Mouse (Mus musculus): ENCODE results near the gene Gm49391. TPM values are rescaled to one million over a fixed set of nuclear protein-coding genes. Genes with fewer than 3 reads are reported as not detected.

Gene Gm49391
- polyA plus RNA-seq (2012; rRNA removed): 2.3 and 3.2 TPM in 2 replicates

GRCm38 (mm10) chr13:60936500-60936901, at the start of gene Gm49391, which contains the start of gene Ctla2a:
Gene Gm49391 (minus strand): TSS chr13:60936571.
Gene Ctla2a (minus strand): TSS chr13:60936625.

GRCm38 (mm10) chr13:60941884-60942283, 5.5 kb upstream of the Gm49391 start, which contains the start of gene Tpbpa:
Gene Tpbpa (minus strand): TSS chr13:60941984.

GRCm38 (mm10) chr13:60935490-60935889, 881 bp downstream of the Gm49391 start, which contains the start of gene Gm49393:
Gene Gm49393 (minus strand): TSS chr13:60935590.

GRCm38 (mm10) chr13:60904780-60905179, 31.6 kb downstream of the Gm49391 start, which contains the start of gene Tpbpb:
Gene Tpbpb (minus strand): TSS chr13:60904880.

GRCm38 (mm10) chr13:60897328-60897727, 39.0 kb downstream of the Gm49391 start, which contains the start of gene Ctla2b:
Gene Ctla2b (minus strand): TSS chr13:60897447.

DNA sequence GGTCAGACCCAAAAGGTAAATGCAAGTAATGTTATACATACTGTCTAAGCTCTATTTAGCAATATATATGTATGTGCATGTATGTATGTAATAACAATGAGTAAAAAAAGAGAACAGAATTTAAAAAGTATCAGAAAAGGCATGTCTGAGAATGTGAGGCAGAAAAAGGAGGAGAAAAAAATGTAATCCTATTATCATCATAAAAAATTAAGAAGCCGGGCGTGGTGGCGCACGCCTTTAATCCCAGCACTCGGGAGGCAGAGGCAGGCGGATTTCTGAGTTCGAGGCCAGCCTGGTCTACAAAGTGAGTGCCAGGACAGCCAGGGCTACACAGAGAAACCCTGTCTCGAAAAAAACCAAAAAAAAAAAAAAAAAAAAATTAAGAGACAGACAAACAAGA, 39.6 kb downstream of the Gm49391 start, which contains the start of gene Gm49392:
Gene Gm49392, minus strand, starts transcription at position 101 of the 400 bp plus-strand sequence.

GRCm38 (mm10) chr13:60864281-60864680, 72.1 kb downstream of the Gm49391 start, which contains the start of gene 4930486L24Rik:
Gene 4930486L24Rik (minus strand): TSS chr13:60864475.

Other genes with a start within 250 kb of the Gm49391 start
- gene BC051665, start 150.2 kb downstream of the Gm49391 start, polyA plus RNA-seq (2012; rRNA removed): not detected in 2 replicates
- not detected in 2 replicates for gene Ctsll3, start 133.7 kb downstream of the Gm49391 start, polyA plus RNA-seq (2012; rRNA removed)
- 0.15 TPM in 1 of 2 replicates, not detected in the other for gene 4930486L24Rik, start 72.1 kb downstream of the Gm49391 start, polyA plus RNA-seq (2012; rRNA removed)
- 0.16 TPM in 1 of 2 replicates, not detected in the other for gene Gm49392, start 39.7 kb downstream of the Gm49391 start, polyA plus RNA-seq (2012; rRNA removed)
- 3.3 and 4.1 TPM in 2 replicates for gene Ctla2b, start 39.1 kb downstream of the Gm49391 start, polyA plus RNA-seq (2012; rRNA removed)
- 1.0 TPM in 1 of 2 replicates, not detected in the other for gene Tpbpb, start 31.7 kb downstream of the Gm49391 start, polyA plus RNA-seq (2012; rRNA removed)
- gene Gm49393, start 981 bp downstream of the Gm49391 start, polyA plus RNA-seq (2012; rRNA removed): not detected in 2 replicates
- 15.8 and 17.6 TPM in 2 replicates for gene Ctla2a, start 54 bp upstream of the Gm49391 start, polyA plus RNA-seq (2012; rRNA removed)
- gene Tpbpa, start 5.4 kb upstream of the Gm49391 start, polyA plus RNA-seq (2012; rRNA removed): 0.17 and 1.4 TPM in 2 replicates
- gene Ctsj, start 69.4 kb upstream of the Gm49391 start, polyA plus RNA-seq (2012; rRNA removed): 0.09 TPM in 1 of 2 replicates, not detected in the other
- gene Ctsq, start 104.1 kb upstream of the Gm49391 start, polyA plus RNA-seq (2012; rRNA removed): 0.06 TPM in 1 of 2 replicates, not detected in the other
- gene Ctsr, start 227.7 kb upstream of the Gm49391 start, polyA plus RNA-seq (2012; rRNA removed): not detected in 2 replicates

All from central nervous system, embryonic 11.5 days (tissue).